Mouse (Mus musculus): ENCODE measurements around the gene 1700069L16Rik.

The 1700069L16Rik gene

DNA sequence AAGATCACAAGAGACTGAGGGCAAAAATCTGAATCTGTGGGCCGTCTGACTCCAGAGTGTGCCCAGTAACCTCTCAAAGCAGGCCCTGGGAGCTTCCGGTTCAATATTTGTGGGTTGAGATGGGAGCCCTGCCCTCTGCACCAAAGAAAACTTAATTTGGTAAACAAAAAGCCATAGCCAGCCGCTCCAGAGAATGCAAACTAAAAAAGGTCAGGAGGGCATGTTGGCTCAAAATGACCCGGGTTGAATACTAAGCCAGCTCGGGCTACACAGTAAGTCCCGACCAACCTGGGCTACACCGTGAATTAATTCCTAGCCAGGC lies 10.4 kb upstream of the 1700069L16Rik start:
- CTCF ChIA-PET: interaction anchor here (0.6 kb wide), 1 partner anchor 314 kb away, joined by 5 read pairs; no protein-coding TSS in a partner anchor

DNA sequence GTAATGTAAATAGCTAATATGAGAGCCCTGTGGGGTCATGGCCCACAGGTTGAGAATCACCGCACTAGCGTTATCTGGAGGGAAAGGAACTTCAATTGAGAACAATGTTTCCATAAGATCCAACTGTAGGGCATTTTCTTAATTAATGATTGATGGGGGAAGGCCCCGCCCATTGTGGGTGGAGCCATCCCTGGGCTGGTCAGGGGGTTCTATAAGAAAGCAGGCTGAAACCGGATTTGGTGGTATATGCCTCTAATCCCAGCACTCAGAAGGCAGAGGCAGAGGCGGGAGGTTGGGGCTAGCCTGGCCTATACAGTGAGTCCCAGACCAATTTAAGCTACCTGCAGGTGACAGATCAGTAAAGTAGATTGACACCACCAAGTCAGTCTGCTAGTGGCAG lies 9.8 kb upstream of the 1700069L16Rik start:
- CTCF ChIA-PET: interaction anchor here (0.7 kb wide), 1 partner anchor 98 kb away, joined by 6 read pairs; no protein-coding TSS in a partner anchor

DNA sequence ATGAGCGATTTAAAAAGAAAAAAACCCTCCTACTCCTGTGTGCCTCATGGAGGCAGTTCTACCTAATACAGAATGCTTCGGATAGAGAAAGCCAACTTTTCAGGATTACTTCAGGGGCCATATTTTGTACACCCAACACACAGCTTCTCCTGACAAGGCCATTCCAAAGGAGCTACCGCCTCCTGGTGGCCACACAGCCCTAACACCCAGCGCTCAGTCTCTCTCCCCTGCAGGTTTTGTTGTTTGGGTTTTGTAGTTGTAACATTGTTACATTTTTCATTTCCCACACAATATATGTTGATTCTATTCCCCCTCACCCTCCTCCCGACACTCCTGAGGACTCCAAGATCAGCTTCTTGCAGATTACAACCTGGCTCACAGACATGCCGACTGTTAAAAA lies 7.6 kb upstream of the 1700069L16Rik start:
- CTCF ChIA-PET: interaction anchor here (0.5 to 0.7 kb wide), 2 partner anchors 333 to 358 kb away, joined by 3 read pairs; no protein-coding TSS in a partner anchor

DNA sequence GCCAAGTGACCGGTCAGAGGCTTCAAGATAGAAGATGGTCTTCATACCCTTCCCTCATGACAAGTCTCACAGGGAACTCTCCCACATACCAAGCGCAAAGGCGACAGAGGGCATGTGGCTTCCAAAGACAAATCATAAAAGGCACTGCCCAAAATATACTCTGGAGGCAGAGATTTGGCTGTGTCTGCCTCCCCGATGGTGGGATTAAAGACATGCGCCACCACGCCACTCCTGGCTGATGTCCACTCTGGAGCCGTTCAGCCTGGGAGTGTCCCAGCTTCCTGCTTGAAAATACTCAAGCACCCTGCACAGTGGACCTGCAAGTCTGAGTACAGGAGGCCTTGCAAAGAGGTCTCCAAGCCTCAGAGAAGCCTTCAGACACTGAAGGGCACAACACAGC lies 6.6 kb upstream of the 1700069L16Rik start:
- CTCF ChIA-PET: interaction anchor here (0.7 kb wide), 1 partner anchor 55 kb away, joined by 3 read pairs; no protein-coding TSS in a partner anchor

DNA sequence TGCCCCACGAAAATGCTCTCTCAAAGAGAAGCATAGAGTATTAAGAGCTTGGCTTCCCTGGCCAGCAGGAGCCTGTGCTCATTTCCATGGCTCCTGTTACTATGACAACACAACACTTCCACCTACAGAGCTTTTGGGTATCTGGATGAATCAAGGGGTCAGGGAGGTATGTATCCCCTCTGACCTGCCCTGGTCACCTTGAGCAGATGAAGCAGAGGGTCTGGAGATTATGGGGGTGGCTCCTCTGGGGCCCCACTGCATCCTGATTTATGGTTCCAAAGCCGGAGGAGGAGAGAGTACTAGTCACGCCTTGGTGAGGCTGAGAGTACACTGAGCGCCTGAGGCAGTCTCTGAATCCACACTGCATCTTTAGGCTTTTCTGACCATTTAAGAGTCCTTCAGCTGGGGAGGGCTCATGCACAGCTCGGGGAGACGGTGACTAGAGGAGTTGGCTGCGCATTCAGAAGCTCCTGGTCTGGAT lies 6.1 kb upstream of the 1700069L16Rik start:
- CTCF ChIA-PET: no interaction called here

DNA sequence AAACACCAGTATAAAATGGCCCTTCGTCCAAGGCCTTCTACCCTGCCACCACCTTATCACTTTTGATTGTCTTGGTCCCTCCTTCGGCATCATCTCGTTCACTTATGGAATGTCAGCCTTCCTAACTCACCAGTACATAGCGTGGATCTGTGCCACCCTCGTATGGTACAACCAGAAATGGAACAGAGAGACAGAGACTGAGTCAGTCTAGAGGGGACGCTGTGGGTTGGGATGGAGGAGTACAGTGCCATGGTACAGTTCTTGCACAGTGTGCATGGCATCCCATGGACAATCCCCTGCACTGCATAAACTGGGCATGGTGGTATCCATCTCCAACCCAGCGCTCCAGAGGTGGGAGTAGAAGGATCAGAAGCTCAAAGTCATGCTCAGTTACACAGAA lies 4.1 kb upstream of the 1700069L16Rik start:
- CTCF ChIA-PET: no interaction called here

DNA sequence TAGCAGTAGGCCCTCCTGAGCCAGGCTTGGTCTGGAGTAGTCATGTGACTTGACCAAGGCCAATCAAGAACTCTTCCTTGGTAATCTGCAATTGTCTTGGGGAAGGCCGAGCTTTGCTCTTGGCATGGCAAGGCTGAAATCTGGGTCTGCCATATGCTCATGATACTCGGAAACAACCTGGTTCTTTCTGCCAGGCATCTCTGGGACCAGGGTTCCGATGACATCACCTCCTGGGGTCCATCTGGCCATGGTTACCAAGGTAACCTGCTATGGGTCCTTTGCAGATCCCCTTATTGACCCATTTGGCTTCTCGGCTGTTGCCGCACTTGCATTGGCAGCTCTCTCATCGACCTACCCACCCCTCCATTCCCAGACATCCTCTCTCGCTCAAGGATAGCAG lies 3.4 kb upstream of the 1700069L16Rik start:
- CTCF ChIA-PET: no interaction called here

DNA sequence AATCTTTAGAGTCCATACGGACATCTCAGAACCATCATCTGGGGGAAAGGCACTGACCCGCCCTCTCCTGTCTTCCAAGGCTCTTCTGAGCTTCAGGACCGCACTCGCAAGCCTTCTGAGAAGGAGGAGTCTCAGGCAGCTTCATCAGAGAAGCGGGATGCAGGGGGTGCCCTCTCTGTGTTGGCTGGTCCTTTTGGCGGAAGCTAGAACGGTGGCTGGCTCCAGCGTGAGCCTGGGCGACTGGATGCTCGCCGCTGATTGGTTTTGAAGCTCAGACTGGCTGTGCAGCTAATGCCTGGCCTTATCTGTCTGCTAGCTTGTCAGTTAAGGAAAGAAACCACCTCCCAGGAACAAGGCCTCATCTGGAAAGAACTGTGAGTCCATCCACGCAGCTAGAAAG lies 2.7 kb upstream of the 1700069L16Rik start:
- CTCF ChIA-PET: no interaction called here

DNA sequence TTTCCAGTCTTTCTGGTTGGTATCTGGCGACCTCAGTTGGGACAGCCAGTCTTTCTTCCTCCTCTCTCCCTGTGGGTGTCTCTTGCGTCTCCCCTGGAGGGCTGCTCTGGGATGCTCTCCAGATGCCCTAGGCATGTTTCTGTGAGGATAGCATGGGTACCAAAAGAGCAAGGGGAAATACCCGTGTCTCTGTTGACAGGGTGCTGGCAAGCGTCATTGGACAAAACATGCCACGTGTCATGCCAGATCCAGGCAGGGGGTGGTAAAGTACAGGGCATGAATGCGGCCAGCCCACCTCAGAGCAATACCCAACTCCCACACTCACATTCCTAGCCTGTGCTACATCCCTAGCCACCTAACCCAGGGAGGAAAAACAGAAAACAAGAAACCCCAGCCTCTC lies 2.0 kb upstream of the 1700069L16Rik start:
- CTCF ChIA-PET: no interaction called here

DNA sequence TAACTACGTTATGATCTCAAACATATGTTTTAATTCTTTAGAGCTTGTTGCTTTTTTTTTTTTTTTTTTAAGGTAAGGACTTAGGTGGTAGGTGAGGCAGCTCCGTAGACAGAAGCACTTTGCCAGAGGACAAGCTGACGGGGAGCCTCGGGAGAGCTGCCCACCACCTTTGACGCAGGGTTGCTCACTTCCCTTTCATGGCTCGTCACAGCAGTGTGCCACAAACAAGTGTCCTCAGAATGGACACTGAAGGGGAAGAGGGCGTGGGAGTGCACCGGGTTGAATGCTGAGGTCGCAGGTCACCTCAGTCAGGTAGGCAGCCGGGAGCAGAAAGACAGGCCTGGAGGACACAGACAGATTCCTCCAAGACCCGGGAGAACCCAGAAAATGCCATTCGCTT lies 845 bp upstream of the 1700069L16Rik start:
- CTCF ChIA-PET: no interaction called here

DNA sequence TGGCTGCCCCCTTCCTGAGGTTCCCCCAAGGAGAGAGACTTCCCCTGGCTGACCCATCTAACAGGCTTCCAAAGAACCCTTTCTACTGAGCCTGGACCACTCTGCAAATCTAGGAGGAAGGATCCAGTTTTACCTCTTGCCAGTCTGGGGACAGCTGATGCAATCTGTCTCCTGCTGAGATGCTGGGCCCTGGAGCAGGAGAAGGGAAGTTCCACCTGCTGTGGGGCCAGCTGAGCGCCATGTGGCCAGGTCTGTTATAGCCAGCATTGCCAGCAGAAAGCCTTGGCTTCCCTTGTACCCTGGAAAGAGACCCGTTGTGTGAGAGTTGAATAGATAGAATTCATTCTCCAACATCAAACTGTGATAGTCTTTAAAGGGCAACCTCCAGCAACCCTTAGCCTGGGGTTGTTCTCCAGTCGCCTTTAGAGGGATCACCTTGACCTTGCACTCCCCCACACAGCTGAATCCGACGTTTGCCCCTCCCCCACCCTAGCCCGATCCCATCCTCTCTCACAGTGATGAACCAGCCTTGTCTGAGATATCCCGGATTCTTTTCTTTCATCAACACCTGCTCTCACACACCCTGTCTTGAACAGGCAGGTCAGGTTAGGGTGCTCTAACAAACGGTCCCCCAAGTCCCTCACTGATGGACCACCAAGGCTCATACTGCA lies 870 bp downstream of the 1700069L16Rik start:
- CTCF ChIA-PET: interaction anchor here (0.7 to 1.1 kb wide), 2 partner anchors 348 to 357 kb away, joined by 4 read pairs; no protein-coding TSS in a partner anchor

DNA sequence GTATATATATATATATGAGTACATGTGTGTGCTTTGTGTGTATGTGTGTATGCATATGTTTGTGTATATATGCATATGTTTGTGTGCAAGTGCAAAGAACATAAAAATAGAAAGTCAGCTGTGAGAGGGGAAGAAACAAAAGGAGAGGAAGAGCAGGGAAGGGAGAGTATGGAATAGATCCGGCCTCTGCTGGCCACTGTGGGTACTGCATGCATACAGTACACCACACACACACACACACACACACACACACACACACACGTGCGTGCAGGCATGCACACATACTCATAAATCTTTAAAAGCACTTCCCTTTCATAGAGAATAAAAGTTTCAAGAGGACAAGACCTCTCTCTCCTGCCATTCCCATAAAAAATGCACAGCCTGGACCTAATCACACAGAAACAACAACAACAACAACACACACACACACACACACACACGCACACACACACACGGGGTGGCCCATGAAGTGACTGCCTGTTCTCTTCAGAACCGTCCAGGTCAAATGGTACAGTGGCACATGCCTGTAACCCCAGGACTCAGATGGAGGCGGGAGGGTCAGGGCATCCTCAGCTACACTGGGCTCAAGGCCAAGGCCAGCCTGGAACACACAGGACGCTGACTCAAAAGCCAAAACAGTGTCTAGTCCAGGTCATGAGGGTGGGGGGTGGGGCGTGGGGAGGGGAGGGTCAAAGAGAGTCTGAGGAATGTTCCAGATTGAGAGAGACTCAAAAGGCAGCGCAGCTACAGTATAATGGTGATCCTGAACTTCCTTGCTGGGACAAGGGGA lies 2.2 kb downstream of the 1700069L16Rik start:
- CTCF ChIA-PET: no interaction called here

DNA sequence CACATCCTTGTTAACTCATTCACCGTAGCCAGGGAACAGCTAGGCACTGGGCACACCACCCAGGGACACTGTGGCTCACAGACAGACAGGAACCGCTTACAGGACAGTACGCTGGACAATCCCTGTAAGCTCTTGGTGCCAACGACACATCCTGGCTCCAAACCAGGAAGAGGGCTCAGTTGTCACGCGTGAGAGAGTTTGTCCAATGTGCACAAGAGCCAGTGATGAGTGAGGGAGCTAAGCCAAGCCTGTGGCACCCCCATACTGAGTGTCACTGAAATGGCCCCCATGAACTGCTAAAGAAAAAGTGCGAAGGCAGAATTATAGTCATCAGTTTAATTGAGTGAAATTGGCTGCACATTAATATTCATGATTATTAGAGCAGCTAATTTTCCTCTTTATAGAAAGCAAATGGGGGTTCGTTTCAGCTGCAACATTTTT lies 5.3 kb downstream of the 1700069L16Rik start:
- CTCF ChIA-PET: no interaction called here

DNA sequence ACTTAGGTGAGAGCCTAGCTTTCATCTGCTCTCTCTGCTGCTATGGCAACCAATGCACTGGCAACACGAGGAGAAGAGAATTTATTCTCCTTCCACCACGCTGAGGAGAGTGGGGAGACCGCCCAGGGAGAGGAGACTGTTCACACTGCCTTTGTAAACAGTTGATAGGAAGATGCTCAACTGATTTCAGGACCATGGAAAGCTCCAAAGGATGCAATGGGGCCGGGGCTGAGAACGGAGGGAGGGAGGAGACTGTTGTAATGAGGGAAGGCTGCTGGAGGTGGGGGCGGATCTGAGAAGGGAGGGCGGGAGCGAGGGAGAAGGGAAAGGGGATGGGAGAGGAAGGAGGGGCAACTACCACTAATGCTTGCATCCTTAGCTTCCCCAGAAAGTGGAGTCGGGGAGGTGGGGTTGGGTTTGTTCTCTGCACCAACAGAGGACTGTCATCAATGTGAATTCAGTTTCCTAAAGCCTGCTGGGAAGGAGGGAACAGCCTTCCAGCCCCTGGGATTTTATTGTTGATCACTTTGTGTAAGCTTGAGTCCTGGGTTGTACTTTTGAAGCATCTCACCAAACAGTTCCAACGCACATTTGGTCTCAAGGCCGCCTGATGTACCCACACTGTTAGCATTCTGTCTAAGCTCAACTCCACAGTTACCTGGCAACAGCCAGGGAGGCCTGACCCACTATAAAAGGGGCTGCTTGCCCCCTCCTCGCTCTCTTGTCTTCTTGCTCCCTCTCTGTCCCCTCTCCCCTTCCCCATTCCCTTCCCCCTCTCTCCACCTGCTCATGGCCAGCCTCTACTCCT lies 7.8 kb downstream of the 1700069L16Rik start:
- CTCF ChIA-PET: no interaction called here

DNA sequence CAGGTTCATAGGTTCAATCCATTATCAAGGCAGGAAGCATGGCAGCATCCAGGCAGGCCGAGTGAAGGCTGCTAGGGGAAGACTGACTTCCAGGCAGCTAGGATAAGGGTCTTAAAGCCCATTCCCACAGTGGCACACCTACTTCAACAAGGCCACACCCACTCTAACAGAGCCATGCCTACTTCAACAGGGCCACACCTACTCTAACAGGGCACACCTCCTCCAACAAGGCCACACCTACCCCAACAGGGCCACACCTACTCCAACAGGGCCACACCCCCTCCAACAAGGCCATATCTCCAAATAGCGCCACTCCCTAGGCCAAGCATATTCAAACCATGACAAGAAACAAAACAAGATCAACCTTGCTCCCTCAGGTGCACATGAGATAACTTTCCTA lies 11.7 kb downstream of the 1700069L16Rik start:
- CTCF ChIA-PET: no interaction called here

DNA sequence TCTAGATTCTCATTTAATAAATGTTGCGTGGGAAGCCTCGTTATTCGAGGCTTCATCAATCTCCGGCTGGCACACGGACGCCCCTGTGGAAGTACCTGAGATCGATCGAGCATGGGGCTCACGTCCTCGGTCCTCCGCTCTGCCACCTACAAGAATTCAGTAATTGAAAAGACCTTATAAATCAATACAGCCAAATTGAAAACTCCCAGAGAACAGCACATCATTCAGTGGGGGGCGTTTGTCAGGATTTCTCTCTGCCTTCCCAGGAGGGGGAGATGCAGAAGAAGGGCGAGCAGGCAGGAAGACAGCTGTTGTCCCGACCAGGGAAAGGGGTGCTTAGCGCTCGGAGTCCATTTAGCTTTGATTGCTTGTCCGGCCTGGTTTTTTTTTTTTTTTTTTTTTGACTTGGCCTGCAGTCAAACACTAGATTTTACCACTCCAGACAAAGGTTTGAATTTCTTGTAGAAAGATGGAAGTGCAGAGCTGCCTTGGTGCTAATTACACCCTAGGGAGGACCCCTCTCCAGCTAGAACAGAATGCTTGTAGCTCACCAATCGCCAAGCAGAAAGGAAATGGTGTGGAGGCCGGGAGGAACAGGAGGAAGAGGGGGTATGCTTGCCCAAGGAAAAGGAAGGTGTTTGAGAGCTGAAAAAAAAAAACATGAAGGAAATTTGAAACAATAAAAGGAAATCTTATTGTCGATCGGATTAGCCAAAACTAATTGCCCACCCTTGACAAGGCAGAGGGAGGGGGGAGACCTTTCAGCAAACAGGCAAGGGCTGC lies 20.6 kb downstream of the 1700069L16Rik start:
- CTCF ChIA-PET: no interaction called here

DNA sequence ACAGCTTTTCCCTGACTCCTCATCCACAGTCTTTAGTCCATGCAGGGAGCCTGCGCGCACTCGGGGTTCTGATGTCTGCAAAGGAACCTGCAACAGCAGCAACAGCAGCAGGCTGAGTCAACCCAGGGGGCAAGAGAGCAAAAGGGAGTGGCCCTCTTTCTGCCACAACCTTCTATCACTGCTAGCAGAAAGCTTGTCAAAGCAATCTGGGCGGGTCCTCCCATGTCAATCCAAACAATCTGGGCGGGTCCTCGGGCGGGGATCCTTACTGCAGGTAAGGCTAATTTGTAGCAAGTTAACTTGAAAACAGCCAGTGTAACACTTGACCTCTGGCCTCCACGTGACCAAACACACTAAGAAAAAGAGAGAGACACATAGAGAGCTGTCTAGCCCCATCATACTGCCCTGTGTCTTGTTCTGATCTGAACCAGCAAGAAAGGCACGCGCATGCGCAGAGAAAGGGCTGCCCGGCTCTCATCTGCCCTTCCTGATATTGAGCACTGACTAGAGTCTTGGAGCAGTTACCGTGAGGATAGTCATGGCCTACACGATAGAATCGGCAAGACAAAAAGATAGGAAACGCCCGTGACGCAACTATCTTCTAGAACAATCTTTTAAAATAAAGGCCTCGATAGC lies 24.1 kb downstream of the 1700069L16Rik start:
- CTCF ChIA-PET: no interaction called here

DNA sequence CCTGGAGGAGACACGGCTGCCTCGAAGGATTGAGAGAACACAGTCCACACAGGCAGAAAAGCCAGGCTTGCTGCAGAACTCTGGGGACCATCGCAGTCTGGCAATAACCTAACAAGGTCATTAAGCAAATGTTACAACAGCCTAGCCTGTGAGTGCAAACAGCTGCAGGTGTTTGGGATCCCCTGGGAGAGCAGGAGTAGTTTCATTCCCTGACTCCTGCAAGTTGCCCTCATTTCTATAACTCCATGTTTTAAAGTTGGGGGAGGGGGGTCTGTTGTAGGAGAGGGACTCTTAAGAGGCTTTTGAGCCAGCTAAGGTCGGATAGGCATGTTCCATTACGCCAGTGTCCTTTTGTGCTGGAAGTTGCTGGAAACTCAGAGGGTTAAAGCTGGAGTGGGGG lies 30.2 kb downstream of the 1700069L16Rik start:
- CTCF ChIA-PET: interaction anchor here (0.6 kb wide), 1 partner anchor 15 kb away, joined by 9 read pairs; no protein-coding TSS in a partner anchor

DNA sequence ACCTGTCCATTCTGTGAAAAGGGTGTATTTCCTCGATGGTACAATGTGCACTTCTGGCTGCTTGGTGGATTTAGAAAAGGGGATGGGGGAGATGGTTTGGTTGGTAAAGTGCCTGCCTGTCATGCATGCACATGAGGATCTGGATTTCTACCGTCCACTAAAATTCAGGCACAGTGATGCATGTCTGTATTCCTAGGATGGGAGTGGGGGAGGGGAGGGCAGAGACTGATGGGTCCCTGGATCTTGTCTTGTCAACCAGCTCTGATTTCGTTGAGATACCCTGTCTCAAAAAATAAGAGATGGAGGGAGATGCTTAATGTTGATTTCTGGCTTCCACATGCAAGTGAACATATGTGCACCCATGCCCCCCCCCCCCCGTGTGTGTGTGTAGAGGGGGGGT lies 30.6 kb downstream of the 1700069L16Rik start:
- CTCF ChIA-PET: no interaction called here

DNA sequence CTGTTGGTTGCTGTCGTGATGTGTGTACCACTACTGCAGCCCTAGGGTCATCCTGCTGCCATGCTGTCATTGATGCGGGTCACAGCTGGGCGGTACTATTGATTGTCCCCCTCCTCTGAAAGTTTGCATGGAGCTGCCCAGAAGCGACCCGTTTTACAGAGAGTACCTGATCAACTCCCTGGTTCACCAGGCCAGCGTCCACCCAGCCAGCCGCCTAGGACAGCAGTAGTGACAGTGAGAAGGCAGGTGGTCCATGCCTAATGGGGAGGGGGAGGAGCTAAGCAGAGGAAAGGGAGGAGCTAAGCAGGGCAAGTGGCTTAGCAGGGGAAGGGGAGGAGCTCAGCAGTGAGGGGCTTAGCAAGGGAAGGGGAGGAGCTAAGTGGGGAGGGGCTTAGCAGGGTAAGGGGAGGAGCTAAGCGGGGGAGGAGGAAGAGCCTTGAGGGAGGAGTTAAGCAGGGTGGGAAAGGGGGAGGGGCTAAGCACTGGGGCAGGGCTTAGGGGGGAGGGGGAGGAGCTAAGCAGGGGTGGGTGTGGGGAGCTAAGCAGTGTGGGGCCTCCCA lies 31.3 kb downstream of the 1700069L16Rik start:
- CTCF ChIA-PET: no interaction called here

DNA sequence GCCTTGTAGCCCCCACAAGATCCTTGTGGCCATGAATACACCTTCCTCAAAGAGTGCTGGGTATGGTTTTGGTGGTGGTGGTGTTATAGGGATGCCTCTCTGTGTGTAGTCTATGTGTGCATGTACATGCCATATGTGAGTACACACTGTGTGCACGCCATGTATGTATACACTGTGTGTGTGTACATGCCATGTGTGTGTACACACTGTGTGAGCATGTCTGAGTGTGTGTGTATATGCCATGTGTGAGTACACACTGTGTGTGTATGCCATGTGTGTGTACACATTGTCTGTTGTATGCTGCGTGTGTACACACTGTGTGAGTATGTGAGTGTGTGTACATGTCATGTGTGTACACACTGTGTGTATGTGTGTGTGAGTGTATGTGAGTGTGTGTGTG lies 33.7 kb downstream of the 1700069L16Rik start:
- CTCF ChIA-PET: no interaction called here

Measured in spleen, embryonic (tissue).